Mouse (Mus musculus): ENCODE measurements around the gene Rbm25. TPM values are rescaled to one million over a fixed set of nuclear protein-coding genes. Genes with fewer than 3 reads are reported as not detected.
A peak's percentile ranks its signal among the peaks of the same experiment; 100 is the strongest.

The Rbm25 gene
- total and polyA plus RNA-seq, 3 experiments, result 27.4 to 49.6 (median 37.3) TPM

DNA sequence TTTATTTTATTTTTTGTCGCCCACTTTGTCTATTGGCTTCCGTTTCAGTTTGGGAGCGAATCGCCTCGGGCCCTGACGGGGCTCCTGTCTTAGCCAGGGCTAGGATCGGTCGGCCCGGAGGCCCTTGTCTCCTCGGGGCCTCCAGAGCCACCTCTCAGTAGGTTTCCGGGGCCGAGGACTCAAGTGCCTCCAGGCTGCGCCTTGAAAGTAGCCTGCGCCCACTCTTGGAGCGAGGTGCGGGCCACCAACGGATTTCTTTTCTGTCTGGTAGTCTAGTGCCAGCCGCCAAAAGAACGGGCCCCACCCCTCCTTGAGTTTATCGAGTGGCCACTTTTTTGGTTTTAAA is 1.6 kb downstream of the Rbm25 start:
- Histone ChIP-seq H3K4me1 (ENCODE audit: control insufficient read depth, insufficient read depth, low read length) (peaks cover 5% of the 10 kb centered on the region; the same call in 1 of the 2 replicates), H3K36me3 (ENCODE audit: control insufficient read depth, insufficient read depth, low read length) (peaks cover 20% of the 10 kb centered on the region), H3K27me3 (ENCODE audit: control insufficient read depth, insufficient read depth, low read length) (no peaks in the 10 kb centered on the region), H3K4me3 (peak overlapping the region; percentile 70), H3K9ac (ENCODE audit: low read depth, low read length) (peak overlapping the region; percentile 96), H3K79me2 (replicated peaks; ENCODE audit: control insufficient read depth, insufficient read depth, low read length) (peaks cover 6% of the 10 kb centered on the region; the same call in 1 of the 2 replicates), H3K27ac (peak overlapping the region; percentile 93)
- TF ChIP-seq POLR2A (IDR thresholded peaks at IDR 0.05; ENCODE audit: insufficient read depth, low read depth, low read length), result no peak
- TF ChIP-seq CTCF (IDR thresholded peaks at IDR 0.05), result no peak
- no peak for TF ChIP-seq EP300 (IDR thresholded peaks at IDR 0.05; ENCODE audit: insufficient read depth, low read depth, low read length)
- intact Hi-C loops (cut with DNase I), result loop anchor here (5.0 to 10.0 kb wide), 2 partner anchors 55 to 652 kb away; partner anchors contain the start of genes Psen1 and Ptgr2
- peak; percentile 60 to 63 for DNase-seq
- 0% methylated on average over 20 of the region's 20 CpGs for WGBS

DNA sequence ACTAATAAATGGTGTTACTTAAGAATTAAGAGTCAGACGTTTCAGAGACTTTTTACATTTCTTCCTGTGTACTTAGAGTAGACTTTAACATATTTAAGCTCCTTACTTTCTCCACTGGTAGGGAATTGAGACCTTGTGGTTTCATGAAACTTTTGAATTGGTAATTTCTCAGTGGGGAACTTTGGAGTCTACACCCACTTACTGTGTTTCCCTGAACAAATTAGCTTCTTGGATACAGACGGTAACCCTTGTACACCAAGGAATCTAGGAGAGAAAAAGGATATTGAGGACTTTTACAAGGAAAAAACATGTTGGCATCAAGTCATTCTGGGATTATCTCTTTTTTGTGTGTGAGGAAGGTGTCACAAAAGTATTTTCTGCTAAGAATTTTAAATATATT is 2.8 kb downstream of the Rbm25 start:
- DNase-seq, result no peak
- Histone ChIP-seq H3K36me3 (ENCODE audit: control insufficient read depth, insufficient read depth, low read length) (peaks cover 25% of the 10 kb centered on the region), H3K9ac (ENCODE audit: low read depth, low read length) (no peak overlapping the region), H3K27me3 (ENCODE audit: control insufficient read depth, insufficient read depth, low read length) (no peaks in the 10 kb centered on the region), H3K4me3 (no peak overlapping the region), H3K27ac (no peak overlapping the region), H3K4me1 (ENCODE audit: control insufficient read depth, insufficient read depth, low read length) (peaks cover 5% of the 10 kb centered on the region; the same call in 1 of the 2 replicates), H3K79me2 (replicated peaks; ENCODE audit: control insufficient read depth, insufficient read depth, low read length) (peaks cover 6% of the 10 kb centered on the region; the same call in 1 of the 2 replicates)
- WGBS, result 23% methylated on average over 2 of the region's 2 CpGs
- intact Hi-C loops (cut with DNase I), result loop anchor here (5.0 to 10.0 kb wide), 2 partner anchors 53 to 651 kb away; partner anchors contain the start of genes Psen1 and Ptgr2
- no peak for TF ChIP-seq CTCF (IDR thresholded peaks at IDR 0.05)
- TF ChIP-seq POLR2A (IDR thresholded peaks at IDR 0.05; ENCODE audit: insufficient read depth, low read depth, low read length), result no peak
- TF ChIP-seq EP300 (IDR thresholded peaks at IDR 0.05; ENCODE audit: insufficient read depth, low read depth, low read length), result no peak

DNA sequence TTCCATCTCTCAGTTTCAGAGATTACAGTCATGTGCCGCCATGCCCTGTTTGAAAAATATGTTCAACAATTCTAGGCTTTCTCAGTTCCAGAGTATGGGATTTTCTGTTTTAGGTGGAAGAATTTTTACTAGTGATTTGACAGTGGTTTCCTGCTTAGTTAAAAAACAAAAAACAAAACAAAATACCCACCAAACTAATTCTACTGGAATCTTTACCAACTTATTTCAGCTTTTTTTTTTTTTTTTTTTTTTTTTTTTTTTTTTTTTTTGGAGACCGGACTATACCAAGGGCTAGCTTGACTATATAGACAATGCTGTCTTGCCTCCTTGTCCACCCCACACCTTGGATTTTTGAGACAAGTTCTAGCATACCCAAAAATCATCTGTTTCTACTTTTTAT is 10.2 kb downstream of the Rbm25 start:
- TF ChIP-seq CTCF (IDR thresholded peaks at IDR 0.05), result no peak
- TF ChIP-seq POLR2A (IDR thresholded peaks at IDR 0.05; ENCODE audit: insufficient read depth, low read depth, low read length), result no peak
- TF ChIP-seq EP300 (IDR thresholded peaks at IDR 0.05; ENCODE audit: insufficient read depth, low read depth, low read length), result no peak
- 92% methylated on average over 2 of the region's 2 CpGs for WGBS
- Histone ChIP-seq H3K9ac (ENCODE audit: low read depth, low read length) (no peak overlapping the region), H3K4me1 (ENCODE audit: control insufficient read depth, insufficient read depth, low read length) (peaks cover 2% of the 10 kb centered on the region; the same call in 1 of the 2 replicates), H3K36me3 (ENCODE audit: control insufficient read depth, insufficient read depth, low read length) (peaks cover 14% of the 10 kb centered on the region), H3K27me3 (ENCODE audit: control insufficient read depth, insufficient read depth, low read length) (no peaks in the 10 kb centered on the region), H3K4me3 (no peak overlapping the region), H3K27ac (no peak overlapping the region), H3K79me2 (replicated peaks; ENCODE audit: control insufficient read depth, insufficient read depth, low read length) (peaks cover 3% of the 10 kb centered on the region; the same call in 1 of the 2 replicates)
- intact Hi-C loops (cut with DNase I), result no loop called here
- DNase-seq, result no peak

DNA sequence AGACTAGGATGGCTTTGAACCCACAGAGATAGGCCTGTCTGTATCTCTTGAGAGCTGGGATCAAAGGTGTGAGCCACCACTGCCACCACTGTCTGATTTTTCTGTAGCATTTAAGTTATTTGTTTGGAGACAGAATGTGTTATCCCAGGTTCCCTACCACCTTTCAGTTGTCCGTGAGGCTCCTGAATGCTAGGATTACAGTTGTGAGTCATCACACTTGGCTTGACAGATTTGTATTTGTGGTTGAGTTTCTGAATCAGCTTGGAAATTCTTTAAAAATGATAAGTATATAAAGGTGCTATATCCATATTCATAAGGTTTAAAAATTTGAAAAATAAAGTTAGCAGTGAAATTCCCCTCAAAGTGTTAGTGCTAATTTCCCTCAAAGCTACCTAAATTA is 12.1 kb downstream of the Rbm25 start:
- no peaks in the 10 kb centered on the region for H3K4me1 ChIP-seq (ENCODE audit: control insufficient read depth, insufficient read depth, low read length)
- peaks cover 8% of the 10 kb centered on the region for H3K36me3 ChIP-seq (ENCODE audit: control insufficient read depth, insufficient read depth, low read length)
- H3K27ac ChIP-seq, result no peak overlapping the region
- intact Hi-C loops (cut with DNase I), result no loop called here
- H3K9ac ChIP-seq (ENCODE audit: low read depth, low read length), result no peak overlapping the region
- WGBS, result 80% methylated on average over 1 of the region's 1 CpGs
- H3K79me2 ChIP-seq (replicated peaks; ENCODE audit: control insufficient read depth, insufficient read depth, low read length), result no peaks in the 10 kb centered on the region
- H3K4me3 ChIP-seq, result no peak overlapping the region
- H3K27me3 ChIP-seq (ENCODE audit: control insufficient read depth, insufficient read depth, low read length), result no peaks in the 10 kb centered on the region
- no peak for DNase-seq
- TF ChIP-seq CTCF (IDR thresholded peaks at IDR 0.05), result no peak
- no peak for TF ChIP-seq POLR2A (IDR thresholded peaks at IDR 0.05; ENCODE audit: insufficient read depth, low read depth, low read length)

DNA sequence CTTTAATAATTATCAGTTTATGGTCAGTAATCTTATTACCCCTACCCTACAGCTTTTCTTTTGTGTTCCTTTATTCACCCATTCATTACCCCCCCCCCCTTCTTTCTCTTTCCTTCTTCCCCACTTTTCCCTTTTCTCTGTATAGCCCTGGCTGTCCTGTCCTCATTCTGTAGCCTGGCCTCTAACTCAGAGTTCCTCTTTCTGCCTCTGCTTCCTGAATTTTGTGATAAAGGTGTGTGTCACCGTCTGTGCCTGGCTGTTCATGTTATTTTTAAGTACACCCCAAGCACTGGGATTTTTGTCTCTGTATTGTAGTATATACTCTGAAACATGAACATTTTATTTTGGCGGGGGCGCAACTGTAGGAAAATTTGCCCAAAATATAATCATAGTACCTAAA is 19.3 kb downstream of the Rbm25 start:
- no peaks in the 10 kb centered on the region for H3K27me3 ChIP-seq (ENCODE audit: control insufficient read depth, insufficient read depth, low read length)
- no peak overlapping the region for H3K4me3 ChIP-seq
- no peaks in the 10 kb centered on the region for H3K4me1 ChIP-seq (ENCODE audit: control insufficient read depth, insufficient read depth, low read length)
- intact Hi-C loops (cut with DNase I), result no loop called here
- WGBS, result 72% methylated on average over 3 of the region's 3 CpGs
- no peak for DNase-seq
- no peak overlapping the region for H3K27ac ChIP-seq
- no peak overlapping the region for H3K9ac ChIP-seq (ENCODE audit: low read depth, low read length)
- TF ChIP-seq EP300 (IDR thresholded peaks at IDR 0.05; ENCODE audit: insufficient read depth, low read depth, low read length) (no peak), POLR2A (IDR thresholded peaks at IDR 0.05; ENCODE audit: insufficient read depth, low read depth, low read length) (no peak), CTCF (IDR thresholded peaks at IDR 0.05) (no peak)
- peaks cover 13% of the 10 kb centered on the region for H3K36me3 ChIP-seq (ENCODE audit: control insufficient read depth, insufficient read depth, low read length)
- no peaks in the 10 kb centered on the region for H3K79me2 ChIP-seq (replicated peaks; ENCODE audit: control insufficient read depth, insufficient read depth, low read length)

DNA sequence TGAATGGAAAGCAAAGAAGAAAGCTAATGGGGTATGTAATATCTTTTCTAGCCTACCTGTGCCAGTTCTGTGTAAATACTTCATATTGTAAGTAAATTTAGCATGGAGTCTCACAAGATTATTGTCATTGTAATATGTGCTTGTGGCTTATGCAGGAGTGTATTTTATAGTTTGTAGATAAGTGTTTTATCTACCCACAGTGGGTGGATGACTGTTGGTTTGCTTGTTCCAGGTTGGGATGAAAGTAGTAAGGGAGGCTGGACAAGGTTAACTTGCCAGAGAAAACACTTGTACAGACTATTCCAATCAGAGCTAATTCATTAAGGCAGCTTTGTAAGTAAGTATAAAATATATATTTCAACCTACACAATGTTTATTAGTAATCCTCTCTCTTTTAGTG is 20.4 kb downstream of the Rbm25 start:
- no peak overlapping the region for H3K4me3 ChIP-seq
- intact Hi-C loops (cut with DNase I), result no loop called here
- H3K9ac ChIP-seq (ENCODE audit: low read depth, low read length), result no peak overlapping the region
- TF ChIP-seq EP300 (IDR thresholded peaks at IDR 0.05; ENCODE audit: insufficient read depth, low read depth, low read length) (no peak), POLR2A (IDR thresholded peaks at IDR 0.05; ENCODE audit: insufficient read depth, low read depth, low read length) (no peak), CTCF (IDR thresholded peaks at IDR 0.05) (no peak)
- H3K36me3 ChIP-seq (ENCODE audit: control insufficient read depth, insufficient read depth, low read length), result peaks cover 11% of the 10 kb centered on the region
- no peaks in the 10 kb centered on the region for H3K4me1 ChIP-seq (ENCODE audit: control insufficient read depth, insufficient read depth, low read length)
- H3K79me2 ChIP-seq (replicated peaks; ENCODE audit: control insufficient read depth, insufficient read depth, low read length), result no peaks in the 10 kb centered on the region
- no peak overlapping the region for H3K27ac ChIP-seq
- DNase-seq, result no peak
- H3K27me3 ChIP-seq (ENCODE audit: control insufficient read depth, insufficient read depth, low read length), result no peaks in the 10 kb centered on the region

Measured in heart, adult 2 months (tissue).